Mouse (Mus musculus) olfactory bulb, adult 2 months (tissue): ENCODE data around the gene Sit1.

Experiments
- CTCF ChIP-seq: fragments of 200-500 bp; IDR thresholded peaks from 2 replicates; pipeline ENCODE4 v1.5.1; 2012; ENCODE audit warnings: low read depth, mild to moderate bottlenecking, low read length, moderate library complexity; ENCODE audit not compliant: insufficient read depth
- POLR2A ChIP-seq: fragments of 200-500 bp; IDR thresholded peaks from 2 replicates; pipeline ENCODE4 v1.6.1; 2012; ENCODE audit warnings: mild to moderate bottlenecking, low read depth, low read length, moderate library complexity; ENCODE audit not compliant: insufficient read depth

- TF ChIP-seq POLR2A (no peak), CTCF (no peak)
These were observed 14.4 kb upstream of the Sit1 start for GRCm38 (mm10) chr4:43497946-43498345.
